Mouse (Mus musculus) embryonic facial prominence, embryonic 12.5 days (tissue): ENCODE results near the gene Rab3a. TPM values are rescaled to one million over a fixed set of nuclear protein-coding genes. Genes with fewer than 3 reads are reported as not detected.

Source experiments
- ATAC-seq: fragments of 200-750 bp; cut with Nextera tagmentation; 2 replicates; pipeline ENCODE4 v1.8.0; 2017; ENCODE audit not compliant: insufficient number of reproducible peaks, insufficient read depth, low FRiP score, low TSS enrichment
- H3K27ac ChIP-seq: fragments of 300-500 bp; sonication (generic); 2 replicates; pipeline ENCODE4 v1.5.1; 2016; ENCODE audit warnings: mild to moderate bottlenecking
- H3K27me3 ChIP-seq: fragments of 300-500 bp; sonication (generic); 2 replicates; pipeline ENCODE4 v1.6.1; 2016; ENCODE audit warnings: mild to moderate bottlenecking, moderate library complexity
- H3K36me3 ChIP-seq: fragments of 300-500 bp; sonication (generic); 2 replicates; pipeline ENCODE4 v1.6.1; 2016; ENCODE audit warnings: mild to moderate bottlenecking
- H3K4me1 ChIP-seq: fragments of 300-500 bp; sonication (generic); 2 replicates; pipeline ENCODE4 v1.6.1; 2016
- H3K4me2 ChIP-seq: fragments of 300-500 bp; sonication (generic); replicated peaks from 2 replicates; pipeline ENCODE4 v1.6.1; 2016; ENCODE audit warnings: mild to moderate bottlenecking, moderate library complexity
- H3K4me3 ChIP-seq: fragments of 300-500 bp; sonication (generic); 2 replicates; pipeline ENCODE4 v1.5.1; 2016; ENCODE audit warnings: mild to moderate bottlenecking
- H3K9ac ChIP-seq: fragments of 300-500 bp; sonication (generic); 2 replicates; pipeline ENCODE4 v1.6.1; 2016; ENCODE audit warnings: mild to moderate bottlenecking, moderate library complexity
- H3K9me3 ChIP-seq: fragments of 300-500 bp; sonication (generic); 2 replicates; pipeline ENCODE4 v1.6.1; 2016; ENCODE audit warnings: mild to moderate bottlenecking, moderate library complexity
- WGBS: fragments of 180-500 bp; shearing (Covaris S2); methylation state at CpG from one replicate; pipeline ENCODE4 v1.1.7; 2016; 5-methylcytosine and 5-hydroxymethylcytosine counted together
- polyA plus RNA-seq: library from polyadenylated mRNA; unstranded; fragments of >200 nt; fragmentation: Nextera tagmentation; extraction: Ambion mirVana; gene quantifications from 2 replicates; pipeline ENCODE4 v1.2.1, GENCODE M21; 2016

Gene Rab3a
- polyA plus RNA-seq, 1 experiment from 2014 or later = 27.6 TPM

- no peaks in the 10 kb centered on the region for H3K9me3 ChIP-seq
- no peaks in the 10 kb centered on the region for H3K36me3 ChIP-seq
- peaks cover 16% of the 10 kb centered on the region for H3K4me1 ChIP-seq
- WGBS = 1% methylated on average over 51 of the region's 57 CpGs
- H3K9ac ChIP-seq = peak overlapping the region; percentile 64
- peak overlapping the region; percentile 82 for H3K4me2 ChIP-seq
- H3K27me3 ChIP-seq = peaks cover 64% of the 10 kb centered on the region
- H3K27ac ChIP-seq = no peak overlapping the region; the same call in 1 of the 2 replicates
- peak; percentile 88 for ATAC-seq
- peak overlapping the region; percentile 52 for H3K4me3 ChIP-seq
Observed at GRCm38 (mm10) chr8:70797081-70798070, 42.9 kb downstream of the Rab3a start.

GRCm38 (mm10) chr8:70798281-70798680 is 43.8 kb downstream of the Rab3a start:
- Histone ChIP-seq H3K9ac (no peak overlapping the region), H3K9me3 (no peaks in the 10 kb centered on the region), H3K4me3 (peak overlapping the region; percentile 52), H3K4me1 (peaks cover 8% of the 10 kb centered on the region), H3K27me3 (peaks cover 72% of the 10 kb centered on the region), H3K36me3 (no peaks in the 10 kb centered on the region), H3K4me2 (peak overlapping the region; percentile 82), H3K27ac (no peak overlapping the region)
- no peak for ATAC-seq
- 13% methylated on average over 15 of the region's 15 CpGs for WGBS

GRCm38 (mm10) chr8:70800648-70801047 is 46.2 kb downstream of the Rab3a start:
- ATAC-seq = no peak
- H3K4me3 ChIP-seq = no peak overlapping the region
- no peaks in the 10 kb centered on the region for H3K9me3 ChIP-seq
- no peak overlapping the region for H3K27ac ChIP-seq
- H3K4me1 ChIP-seq = peaks cover 19% of the 10 kb centered on the region
- WGBS = 49% methylated on average over 10 of the region's 10 CpGs
- H3K36me3 ChIP-seq = no peaks in the 10 kb centered on the region
- H3K4me2 ChIP-seq = no peak overlapping the region
- no peak overlapping the region for H3K9ac ChIP-seq
- peaks cover 76% of the 10 kb centered on the region for H3K27me3 ChIP-seq

- no peak for ATAC-seq
- H3K4me3 ChIP-seq = no peak overlapping the region
- H3K36me3 ChIP-seq = no peaks in the 10 kb centered on the region
- H3K9ac ChIP-seq = no peak overlapping the region
- WGBS = 42% methylated on average over 15 of the region's 15 CpGs
- no peak overlapping the region for H3K27ac ChIP-seq
- no peaks in the 10 kb centered on the region for H3K9me3 ChIP-seq
- peaks cover 19% of the 10 kb centered on the region for H3K4me1 ChIP-seq
- no peak overlapping the region for H3K4me2 ChIP-seq
- peaks cover 71% of the 10 kb centered on the region for H3K27me3 ChIP-seq
Observed at GRCm38 (mm10) chr8:70801156-70801555, 46.7 kb downstream of the Rab3a start.

GRCm38 (mm10) chr8:70801830-70802229 is 47.4 kb downstream of the Rab3a start:
- Histone ChIP-seq H3K27me3 (peaks cover 73% of the 10 kb centered on the region), H3K27ac (no peak overlapping the region), H3K9ac (no peak overlapping the region), H3K36me3 (no peaks in the 10 kb centered on the region), H3K9me3 (no peaks in the 10 kb centered on the region), H3K4me3 (no peak overlapping the region), H3K4me2 (no peak overlapping the region), H3K4me1 (peaks cover 15% of the 10 kb centered on the region)
- ATAC-seq = no peak
- WGBS = 79% methylated on average over 1 of the region's 1 CpGs

- H3K4me2 ChIP-seq = no peak overlapping the region
- H3K9ac ChIP-seq = no peak overlapping the region
- WGBS = 57% methylated on average over 11 of the region's 11 CpGs
Observed at GRCm38 (mm10) chr8:70802786-70803510, 48.5 kb downstream of the Rab3a start.

GRCm38 (mm10) chr8:70803761-70804480 is 49.4 kb downstream of the Rab3a start:
- WGBS = 2% methylated on average over 47 of the region's 47 CpGs
- Histone ChIP-seq H3K4me3 (peak overlapping the region; percentile 44), H3K4me1 (peaks cover 12% of the 10 kb centered on the region), H3K9me3 (no peaks in the 10 kb centered on the region), H3K9ac (peak overlapping the region; percentile 47; the same call in 1 of the 2 replicates), H3K27ac (no peak overlapping the region), H3K4me2 (peak overlapping the region; percentile 81), H3K27me3 (peaks cover 61% of the 10 kb centered on the region), H3K36me3 (no peaks in the 10 kb centered on the region)
- ATAC-seq = no peak

More at GRCm38 (mm10) chr8:70802786-70803510, 48.5 kb downstream of the Rab3a start:
- peaks cover 12% of the 10 kb centered on the region for H3K4me1 ChIP-seq
- H3K27ac ChIP-seq = no peak overlapping the region
- no peaks in the 10 kb centered on the region for H3K9me3 ChIP-seq
- H3K4me3 ChIP-seq = no peak overlapping the region
- H3K27me3 ChIP-seq = peaks cover 70% of the 10 kb centered on the region
- no peak for ATAC-seq
- no peaks in the 10 kb centered on the region for H3K36me3 ChIP-seq

- Histone ChIP-seq H3K4me2 (peak within 1 kb of the TSS; percentile 81), H3K36me3 (no peaks in the 10 kb centered on the region), H3K27ac (no peak within 1 kb of the TSS), H3K9me3 (no peaks in the 10 kb centered on the region), H3K4me1 (peaks cover 12% of the 10 kb centered on the region), H3K27me3 (peaks cover 53% of the 10 kb centered on the region), H3K4me3 (peak within 1 kb of the TSS; percentile 44), H3K9ac (peak within 1 kb of the TSS; percentile 47)
- 2% methylated on average over 45 of the region's 45 CpGs for WGBS
- ATAC-seq = peak; percentile 82
Observed at GRCm38 (mm10) chr8:70804481-70805206, 50.2 kb downstream of the Rab3a start, which contains the start of gene Mast3. Gene Mast3 (minus strand): TSS chr8:70805054.

- no peak for ATAC-seq
- peaks cover 36% of the 10 kb centered on the region for H3K27me3 ChIP-seq
- no peak overlapping the region for H3K4me2 ChIP-seq
- peaks cover 12% of the 10 kb centered on the region for H3K4me1 ChIP-seq
- no peak overlapping the region for H3K27ac ChIP-seq
- no peaks in the 10 kb centered on the region for H3K36me3 ChIP-seq
- no peak overlapping the region for H3K4me3 ChIP-seq
- H3K9ac ChIP-seq = no peak overlapping the region
- H3K9me3 ChIP-seq = no peaks in the 10 kb centered on the region
- 72% methylated on average over 4 of the region's 4 CpGs for WGBS
Observed at GRCm38 (mm10) chr8:70806541-70806940, 52.1 kb downstream of the Rab3a start.

- Histone ChIP-seq H3K9me3 (no peaks in the 10 kb centered on the region), H3K27me3 (peaks cover 29% of the 10 kb centered on the region)
- WGBS = 38% methylated on average over 1 of the region's 1 CpGs
Observed at GRCm38 (mm10) chr8:70807304-70807703, 52.8 kb downstream of the Rab3a start.

More at GRCm38 (mm10) chr8:70807304-70807703, 52.8 kb downstream of the Rab3a start:
- H3K4me1 ChIP-seq = peaks cover 12% of the 10 kb centered on the region
- H3K36me3 ChIP-seq = no peaks in the 10 kb centered on the region
- no peak overlapping the region for H3K4me3 ChIP-seq
- H3K27ac ChIP-seq = no peak overlapping the region
- H3K4me2 ChIP-seq = no peak overlapping the region
- ATAC-seq = no peak
- no peak overlapping the region for H3K9ac ChIP-seq
